Mouse (Mus musculus): ENCODE measurements around the gene Phf19. TPM values are rescaled to one million over a fixed set of nuclear protein-coding genes. Genes with fewer than 3 reads are reported as not detected.

Gene Phf19
- 1 to 10 TPM in 1 of 4 experiments, under 1 TPM in 3; 0.29 to 1.1 (median 0.46) TPM for total RNA-seq (2022)

- no peak for DNase-seq (ENCODE audit: low spot score in 2 of 2)
Observed at GRCm38 (mm10) chr2:34913218-34914068, at the start of gene Phf19. Gene Phf19, minus strand, starts transcription at chr2:34914026.

- DNase-seq (ENCODE audit: low spot score in 2 of 2), result no peak
Observed at GRCm38 (mm10) chr2:34963371-34963956, 49.6 kb upstream of the Phf19 start.

- DNase-seq (ENCODE audit: low spot score in 2 of 2), result no peak
Observed at GRCm38 (mm10) chr2:34962893-34963292, 49.1 kb upstream of the Phf19 start.

- DNase-seq (ENCODE audit: low spot score in 2 of 2), result no peak
Observed at GRCm38 (mm10) chr2:34962211-34962610, 48.4 kb upstream of the Phf19 start.

- no peak for DNase-seq (ENCODE audit: low spot score in 2 of 2)
Observed at GRCm38 (mm10) chr2:34961481-34962036, 47.7 kb upstream of the Phf19 start, which contains the start of gene Traf1. Gene Traf1, minus strand, starts transcription at chr2:34961772.

- no peak for DNase-seq (ENCODE audit: low spot score in 2 of 2)
Observed at GRCm38 (mm10) chr2:34960966-34961365, 47.1 kb upstream of the Phf19 start.

GRCm38 (mm10) chr2:34960466-34960865 is 46.6 kb upstream of the Phf19 start:
- DNase-seq (ENCODE audit: low spot score in 2 of 2), result no peak

- DNase-seq (ENCODE audit: low spot score in 2 of 2), result no peak
Observed at GRCm38 (mm10) chr2:34958582-34958981, 44.8 kb upstream of the Phf19 start.

GRCm38 (mm10) chr2:34958036-34958435 is 44.2 kb upstream of the Phf19 start:
- DNase-seq (ENCODE audit: low spot score in 2 of 2), result no peak

- no peak for DNase-seq (ENCODE audit: low spot score in 2 of 2)
Observed at GRCm38 (mm10) chr2:34957405-34957804, 43.6 kb upstream of the Phf19 start.

GRCm38 (mm10) chr2:34956941-34957340 is 43.1 kb upstream of the Phf19 start:
- DNase-seq (ENCODE audit: low spot score in 2 of 2), result no peak

- no peak for DNase-seq (ENCODE audit: low spot score in 2 of 2)
Observed at GRCm38 (mm10) chr2:34954344-34954743, 40.5 kb upstream of the Phf19 start.

- no peak for DNase-seq (ENCODE audit: low spot score in 2 of 2)
Observed at GRCm38 (mm10) chr2:34953547-34954116, 39.8 kb upstream of the Phf19 start.

- no peak for DNase-seq (ENCODE audit: low spot score in 2 of 2)
Observed at GRCm38 (mm10) chr2:34953018-34953417, 39.2 kb upstream of the Phf19 start.

- no peak for DNase-seq (ENCODE audit: low spot score in 2 of 2)
Observed at GRCm38 (mm10) chr2:34951469-34951868, 37.6 kb upstream of the Phf19 start.

GRCm38 (mm10) chr2:34948622-34949021 is 34.8 kb upstream of the Phf19 start:
- no peak for DNase-seq (ENCODE audit: low spot score in 2 of 2)

GRCm38 (mm10) chr2:34946046-34946445 is 32.2 kb upstream of the Phf19 start:
- no peak for DNase-seq (ENCODE audit: low spot score in 2 of 2)

GRCm38 (mm10) chr2:34945580-34945979 is 31.8 kb upstream of the Phf19 start:
- DNase-seq (ENCODE audit: low spot score in 2 of 2), result no peak

GRCm38 (mm10) chr2:34944761-34945160 is 30.9 kb upstream of the Phf19 start:
- DNase-seq (ENCODE audit: low spot score in 2 of 2), result peak; percentile 17 to 25

GRCm38 (mm10) chr2:34943556-34944120 is 29.8 kb upstream of the Phf19 start:
- no peak for DNase-seq (ENCODE audit: low spot score in 2 of 2)

GRCm38 (mm10) chr2:34941061-34941675 is 27.3 kb upstream of the Phf19 start:
- no peak for DNase-seq (ENCODE audit: low spot score in 2 of 2)
